Mouse (Mus musculus): ENCODE measurements around the gene Pcdh15.

Pcdh15 gene

DNA sequence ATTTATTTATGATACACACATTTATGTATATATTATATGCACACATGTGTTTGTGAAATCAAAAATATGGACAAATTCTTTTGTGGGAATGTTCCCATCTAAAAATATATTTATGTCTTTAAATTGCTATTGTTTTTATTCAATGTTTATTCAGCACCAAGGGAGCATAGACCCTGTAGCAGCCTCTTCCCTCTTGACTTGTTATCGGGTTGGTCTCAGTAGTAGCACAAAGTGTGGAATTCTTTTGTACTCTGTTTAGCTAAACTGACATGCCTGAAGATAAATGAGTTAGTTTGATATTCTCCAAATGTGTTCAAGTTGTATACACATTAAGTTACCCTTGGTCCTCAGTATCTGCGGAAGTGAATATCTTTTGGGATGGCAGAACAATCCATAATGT lies 848.7 kb downstream of the Pcdh15 start:
- no peak for DNase-seq (ENCODE audit: low read depth, low spot score)

DNA sequence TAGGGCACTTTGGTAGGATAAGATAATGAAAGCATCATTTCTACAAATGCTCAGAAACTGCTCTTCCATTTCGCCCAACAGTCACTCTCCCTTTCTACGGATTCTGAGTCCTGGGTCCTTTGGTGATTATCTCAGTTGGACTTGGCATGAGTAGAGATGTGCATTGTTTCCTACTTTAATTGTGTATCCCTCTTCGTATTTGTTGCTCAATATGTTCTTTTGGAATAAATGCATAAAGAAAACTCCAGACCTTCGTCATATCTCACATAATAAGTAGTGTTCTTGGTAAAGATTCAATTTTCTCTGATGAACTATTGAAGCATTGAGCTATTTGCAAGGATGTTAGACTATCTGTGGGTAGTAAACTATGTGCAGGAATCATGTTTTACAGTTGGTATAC lies 854.2 kb downstream of the Pcdh15 start:
- DNase-seq (ENCODE audit: low read depth, low spot score): no peak

GRCm38 (mm10) chr10:73984057-73984456 lies 884.9 kb downstream of the Pcdh15 start:
- DNase-seq (ENCODE audit: low read depth, low spot score): peak; percentile 6

DNA sequence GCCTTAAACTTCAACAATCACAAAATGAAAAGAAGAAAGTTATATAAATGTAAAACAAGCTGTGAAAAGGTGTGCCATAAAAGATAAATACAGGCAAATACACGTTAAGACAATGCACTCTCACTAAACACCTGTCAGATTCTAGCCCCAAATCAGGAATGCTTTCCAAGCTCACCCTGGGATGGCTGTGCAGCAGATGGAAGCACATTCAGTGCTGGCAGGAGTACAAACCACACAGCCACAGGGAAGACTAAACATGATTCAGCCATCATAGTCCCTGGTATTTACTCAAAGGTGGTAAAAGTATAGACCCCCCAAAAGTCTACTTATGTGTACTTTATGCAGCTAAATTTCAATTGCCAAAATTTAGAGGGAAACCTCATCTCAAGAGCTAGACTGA lies 909.7 kb downstream of the Pcdh15 start:
- DNase-seq (ENCODE audit: low read depth, low spot score): no peak

GRCm38 (mm10) chr10:74023091-74023490 lies 923.9 kb downstream of the Pcdh15 start:
- no peak for DNase-seq (ENCODE audit: low read depth, low spot score)

DNA sequence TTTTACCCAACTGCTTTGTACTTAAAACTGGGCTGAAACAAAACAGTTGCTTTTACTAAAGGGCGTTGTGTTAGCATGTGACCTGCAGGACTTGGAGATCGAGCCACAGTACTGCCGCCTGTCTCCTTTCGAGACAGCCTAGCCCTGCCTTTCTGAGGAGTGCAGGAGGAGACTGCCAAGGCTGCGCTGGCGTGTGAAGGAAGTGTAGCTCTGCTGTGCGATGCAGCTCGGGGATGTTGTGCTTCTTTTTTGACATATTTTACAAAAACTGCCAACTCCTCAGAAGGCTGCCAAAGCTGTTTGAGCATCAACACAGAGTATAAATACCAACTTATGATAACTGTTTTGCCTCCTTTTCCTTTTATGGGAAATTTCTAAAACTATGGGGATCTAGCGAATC lies 953.9 kb downstream of the Pcdh15 start:
- DNase-seq (ENCODE audit: low read depth, low spot score): no peak

DNA sequence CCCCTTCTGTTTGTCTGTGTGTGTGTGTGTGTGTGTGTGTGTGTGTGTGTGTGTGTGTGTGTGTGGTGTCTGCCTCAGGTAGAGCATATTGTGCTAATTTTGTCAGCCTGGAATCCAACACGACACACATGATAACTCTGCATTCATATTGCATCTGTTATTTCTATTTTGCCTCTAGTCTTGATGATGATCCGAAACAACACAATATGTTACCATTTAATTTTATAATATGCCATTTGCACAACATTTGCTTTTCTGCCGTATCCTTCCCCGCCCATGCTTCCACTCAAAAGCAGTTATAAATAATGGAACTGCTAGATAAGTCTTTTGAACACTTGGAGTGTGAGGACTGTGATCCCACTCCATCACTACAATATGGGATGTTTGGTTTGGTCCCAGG lies 987.5 kb downstream of the Pcdh15 start:
- no peak for DNase-seq (ENCODE audit: low read depth, low spot score)

GRCm38 (mm10) chr10:74098296-74098695 lies 999.2 kb downstream of the Pcdh15 start:
- no peak for DNase-seq (ENCODE audit: low read depth, low spot score)

DNA sequence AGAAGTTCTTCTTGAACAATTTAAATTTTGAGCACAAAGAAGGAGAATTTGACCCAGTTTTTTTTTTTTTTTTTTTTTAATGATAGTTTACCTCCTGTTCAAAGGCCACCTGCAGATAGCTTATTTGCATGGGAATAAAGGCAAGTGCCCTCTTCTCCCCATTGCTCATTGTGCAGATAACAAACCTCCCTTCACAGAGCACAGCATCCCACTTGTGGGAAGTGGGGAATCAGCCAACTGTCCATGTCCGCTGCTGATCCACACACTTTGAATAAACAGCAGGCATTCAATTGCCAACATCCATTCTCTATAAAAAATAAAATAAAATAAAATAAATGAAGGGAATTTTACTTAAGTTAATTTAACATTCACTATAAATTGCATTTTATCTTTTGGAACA lies 1015.0 kb downstream of the Pcdh15 start:
- no peak for DNase-seq (ENCODE audit: low read depth, low spot score)

- DNase-seq (ENCODE audit: low read depth, low spot score): no peak
Observed at GRCm38 (mm10) chr10:74116817-74117216, 1017.7 kb downstream of the Pcdh15 start.

DNA sequence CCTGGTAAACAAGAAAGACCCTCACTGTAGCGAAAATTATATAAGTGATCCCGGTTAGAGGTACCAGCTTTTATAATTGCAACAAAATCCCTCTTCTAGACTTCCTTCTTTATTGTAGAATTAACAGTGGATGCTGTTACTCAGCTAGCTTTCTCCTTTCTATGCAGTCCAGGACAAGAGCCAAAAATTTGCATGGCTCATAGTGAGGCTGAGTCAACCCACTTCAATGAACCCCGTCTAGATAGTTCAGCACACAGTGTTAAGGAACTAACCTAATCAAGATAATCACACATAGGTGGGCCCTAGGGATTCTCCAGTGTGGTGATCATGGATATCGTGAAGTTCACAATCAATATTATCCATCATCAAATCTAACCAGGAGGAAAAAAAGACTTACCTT lies 1024.3 kb downstream of the Pcdh15 start:
- no peak for DNase-seq (ENCODE audit: low read depth, low spot score)

DNA sequence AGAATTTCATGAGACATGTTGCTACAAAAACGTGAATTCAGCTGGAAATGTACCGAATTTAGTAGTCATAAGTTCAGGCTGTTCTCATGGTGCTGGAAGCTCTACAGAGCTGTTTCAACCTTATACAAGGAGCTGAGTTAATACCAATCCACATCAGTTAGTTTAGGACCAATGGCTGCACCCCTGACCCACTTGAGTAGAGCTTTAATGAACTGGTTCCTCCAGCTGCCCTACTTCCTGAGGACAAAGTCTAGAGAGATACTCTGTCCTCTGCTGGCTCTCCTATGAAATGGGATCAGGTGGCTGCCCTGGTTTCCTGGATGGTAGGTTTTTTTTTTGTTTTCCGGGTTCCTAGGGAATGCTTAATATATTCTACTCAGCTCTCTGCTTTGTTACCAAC lies 1030.0 kb downstream of the Pcdh15 start:
- no peak for DNase-seq (ENCODE audit: low read depth, low spot score)

GRCm38 (mm10) chr10:74129665-74130064 lies 1030.5 kb downstream of the Pcdh15 start:
- no peak for DNase-seq (ENCODE audit: low read depth, low spot score)

DNA sequence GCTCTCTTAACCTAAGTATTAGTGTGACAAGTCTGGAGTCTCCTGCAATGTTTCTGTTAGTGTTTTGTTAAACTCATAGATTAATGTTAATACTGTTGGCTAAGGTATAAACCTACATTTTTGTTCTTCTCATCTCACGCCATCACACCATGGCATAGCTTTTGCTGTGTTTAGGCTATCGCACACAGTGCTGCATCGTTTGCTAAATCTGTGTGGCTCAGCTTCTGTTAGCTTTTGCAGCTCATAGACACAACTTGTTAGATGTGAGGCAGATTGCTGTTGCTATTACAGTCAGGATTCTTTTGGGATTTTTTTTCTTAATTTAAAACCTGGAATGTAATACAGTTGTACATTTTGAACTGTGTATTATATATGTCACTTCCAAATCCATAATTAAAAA lies 1031.7 kb downstream of the Pcdh15 start:
- no peak for DNase-seq (ENCODE audit: low read depth, low spot score)

- DNase-seq (ENCODE audit: low read depth, low spot score): no peak
Observed at GRCm38 (mm10) chr10:74147966-74148365, 1048.8 kb downstream of the Pcdh15 start.

- no peak for DNase-seq (ENCODE audit: low read depth, low spot score)
Observed at GRCm38 (mm10) chr10:74181921-74182320, 1082.8 kb downstream of the Pcdh15 start.

- peak; percentile 34 for DNase-seq (ENCODE audit: low read depth, low spot score)
Observed at GRCm38 (mm10) chr10:74203650-74204049, 1104.5 kb downstream of the Pcdh15 start.

- no peak for DNase-seq (ENCODE audit: low read depth, low spot score)
Observed at GRCm38 (mm10) chr10:74217268-74217667, 1118.1 kb downstream of the Pcdh15 start.

DNA sequence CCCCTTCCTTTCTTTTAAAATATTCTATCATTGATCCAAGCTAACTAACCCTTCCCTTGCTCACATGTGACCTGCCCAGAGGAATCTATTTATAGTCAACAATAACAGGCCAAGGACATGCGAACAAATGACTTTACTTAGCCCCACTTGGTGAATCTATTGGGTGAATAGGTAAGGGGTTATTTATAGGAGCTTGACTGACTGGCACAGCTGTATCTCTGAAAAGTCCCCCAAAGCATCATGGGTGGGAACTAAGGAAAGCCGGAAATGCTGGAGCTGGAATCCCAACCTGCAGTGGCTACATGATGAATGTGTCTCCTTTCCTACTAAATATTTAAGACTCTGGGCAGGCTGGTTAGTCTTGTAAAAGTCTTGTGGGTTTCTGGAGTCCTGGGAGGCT lies 1121.3 kb downstream of the Pcdh15 start:
- DNase-seq (ENCODE audit: low read depth, low spot score): no peak

DNA sequence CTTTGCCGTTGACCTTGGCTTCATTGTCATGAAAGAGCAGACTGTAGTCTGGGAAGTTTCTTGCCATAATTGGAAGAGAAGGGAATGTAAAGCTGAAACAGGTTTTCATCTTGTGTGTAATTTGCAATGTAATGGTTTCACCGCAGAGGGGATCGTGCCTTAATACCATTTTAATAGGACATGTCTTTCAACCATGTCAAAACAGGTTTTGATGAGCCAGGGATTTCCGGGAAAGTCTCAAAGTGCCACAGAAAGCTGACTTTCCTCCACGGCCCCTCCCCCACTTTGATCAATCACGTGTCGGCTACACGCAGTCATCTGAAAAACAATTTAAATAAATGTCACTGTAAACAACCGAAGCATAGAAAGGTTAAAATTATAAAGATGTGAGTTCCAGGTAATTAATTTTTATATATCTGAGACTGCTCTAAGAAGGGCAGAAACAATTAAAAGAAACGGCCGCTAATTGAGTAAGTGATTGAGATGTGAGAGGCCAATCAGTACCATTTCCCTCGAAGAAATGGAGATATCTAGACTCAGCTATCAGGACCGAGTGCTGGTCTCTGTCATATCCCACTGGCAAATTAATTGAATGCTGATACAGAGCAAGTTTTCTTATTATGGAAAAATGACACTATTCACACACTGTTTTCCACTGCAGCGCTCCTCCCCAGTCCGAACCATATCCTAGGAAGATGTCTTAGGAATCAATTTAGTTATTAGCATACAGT lies 1158.7 kb downstream of the Pcdh15 start:
- DNase-seq (ENCODE audit: low read depth, low spot score): no peak

GRCm38 (mm10) chr10:74258639-74259038 lies 1159.5 kb downstream of the Pcdh15 start:
- DNase-seq (ENCODE audit: low read depth, low spot score): no peak

GRCm38 (mm10) chr10:74269637-74270269 lies 1170.6 kb downstream of the Pcdh15 start:
- DNase-seq (ENCODE audit: low read depth, low spot score): peak; percentile 6

- no peak for DNase-seq (ENCODE audit: low read depth, low spot score)
Observed at GRCm38 (mm10) chr10:74270894-74271293, 1171.8 kb downstream of the Pcdh15 start.

Measured in mesoderm, embryonic 11.5 days (tissue).